Mouse (Mus musculus) liver, embryonic 15.5 days (tissue): Measurements from ENCODE around the gene Gm38119. TPM values are rescaled to one million over a fixed set of nuclear protein-coding genes. Genes with fewer than 3 reads are reported as not detected.
"Not testable (repeated sequence)": the region's sequence is repeated elsewhere in the genome, so short reads cannot be mapped to it uniquely, and the experiment has no call there.

Experiments
- ATAC-seq: fragments of 200-750 bp; cut with Nextera tagmentation; 2 replicates; pipeline ENCODE4 v1.8.0; 2017; ENCODE audit warnings: moderate number of reproducible peaks, mild to moderate bottlenecking, moderate library complexity; ENCODE audit not compliant: insufficient read depth
- H3K27ac ChIP-seq: fragments of 300-500 bp; sonication (generic); replicated peaks from 2 replicates; pipeline ENCODE4 v1.5.1; 2015; ENCODE audit warnings: mild to moderate bottlenecking, inconsistent platforms
- H3K27me3 ChIP-seq: fragments of 300-500 bp; sonication (generic); 2 replicates; pipeline ENCODE4 v1.6.1; 2015; ENCODE audit warnings: mild to moderate bottlenecking, inconsistent platforms
- H3K36me3 ChIP-seq: fragments of 300-500 bp; sonication (generic); replicated peaks from 2 replicates; pipeline ENCODE4 v1.6.1; 2015; ENCODE audit warnings: moderate library complexity, mild to moderate bottlenecking, inconsistent platforms
- H3K4me1 ChIP-seq: fragments of 300-500 bp; sonication (generic); replicated peaks from 2 replicates; pipeline ENCODE4 v1.6.1; 2015; ENCODE audit warnings: inconsistent platforms
- H3K4me2 ChIP-seq: fragments of 300-500 bp; sonication (generic); 2 replicates; pipeline ENCODE4 v1.6.1; 2015; ENCODE audit warnings: moderate library complexity, mild to moderate bottlenecking, inconsistent platforms
- H3K4me3 ChIP-seq: fragments of 300-500 bp; sonication (generic); replicated peaks from 2 replicates; pipeline ENCODE4 v1.5.1; 2015; ENCODE audit warnings: mild to moderate bottlenecking, inconsistent platforms
- H3K9ac ChIP-seq: fragments of 300-500 bp; sonication (generic); 2 replicates; pipeline ENCODE4 v1.6.1; 2015; ENCODE audit warnings: moderate library complexity, mild to moderate bottlenecking, inconsistent platforms
- H3K9me3 ChIP-seq: fragments of 300-500 bp; sonication (generic); replicated peaks from 2 replicates; pipeline ENCODE4 v1.6.1; 2016; ENCODE audit warnings: inconsistent platforms
- WGBS: fragments of 180-500 bp; shearing (Covaris S2); methylation state at CpG from one replicate; pipeline ENCODE4 v1.1.7; 2015; ENCODE audit warnings: mixed read lengths; ENCODE audit not compliant: insufficient replicate concordance; 5-methylcytosine and 5-hydroxymethylcytosine counted together
- polyA plus RNA-seq: library from polyadenylated mRNA; unstranded; fragments of >200 nt; fragmentation: Nextera tagmentation; extraction: Ambion mirVana; gene quantifications from 2 replicates; pipeline ENCODE4 v1.2.1, GENCODE M21; 2015

The Gm38119 gene
- polyA plus RNA-seq, 1 experiment from 2014 or later, result not detected

DNA sequence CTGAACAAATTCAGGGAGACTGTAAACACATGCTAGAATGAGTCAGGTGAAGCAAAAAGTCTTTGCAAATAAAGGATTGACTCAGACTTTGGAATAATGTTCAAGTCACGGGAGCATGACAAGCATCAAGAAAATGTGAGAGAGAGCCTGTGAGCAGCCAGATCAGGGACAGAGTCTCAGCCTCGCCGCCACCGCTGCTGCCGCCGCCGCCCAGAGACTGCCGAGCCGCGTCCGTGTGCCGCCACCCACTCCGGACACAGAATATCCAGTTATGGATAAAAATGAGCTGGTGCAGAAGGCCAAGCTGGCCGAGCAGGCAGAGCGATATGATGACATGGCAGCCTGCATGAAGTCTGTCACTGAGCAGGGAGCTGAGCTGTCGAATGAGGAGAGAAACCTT is 49.7 kb downstream of the Gm38119 start:
- 66% methylated on average over 16 of the region's 16 CpGs for WGBS
- not testable (repeated sequence) for H3K4me1 ChIP-seq, H3K27me3 ChIP-seq, H3K27ac ChIP-seq, H3K4me3 ChIP-seq, H3K9ac ChIP-seq, H3K36me3 ChIP-seq, H3K4me2 ChIP-seq, H3K9me3 ChIP-seq, ATAC-seq

Other genes starting within 250 kb of the Gm38119 start
- gene Sprr4, start 238.6 kb downstream of the Gm38119 start, polyA plus RNA-seq, result not detected in 2 replicates
- not detected in 2 replicates for gene 2310046K23Rik, start 204.6 kb downstream of the Gm38119 start, polyA plus RNA-seq
- gene Ivl, start 165.4 kb downstream of the Gm38119 start, polyA plus RNA-seq, result 0.08 TPM in 1 of 2 replicates, not detected in the other
- not detected in 2 replicates for gene Smcp, start 150.1 kb downstream of the Gm38119 start, polyA plus RNA-seq
- not detected in 2 replicates for gene 2210017I01Rik, start 131.6 kb downstream of the Gm38119 start, polyA plus RNA-seq
- 0.15 TPM in 1 of 2 replicates, not detected in the other for gene Lce6a, start 117.4 kb downstream of the Gm38119 start, polyA plus RNA-seq
- not detected in 2 replicates for gene Lce1a1, start 90.8 kb downstream of the Gm38119 start, polyA plus RNA-seq
- not detected in 2 replicates for gene Lce1b, start 82.2 kb downstream of the Gm38119 start, polyA plus RNA-seq
- gene Lce1a2, start 68.8 kb downstream of the Gm38119 start, polyA plus RNA-seq, result not detected in 2 replicates
- gene Lce1c, start 59.8 kb downstream of the Gm38119 start, polyA plus RNA-seq, result not detected in 2 replicates
- gene Lce1d, start 51.9 kb downstream of the Gm38119 start, polyA plus RNA-seq, result not detected in 2 replicates
- not detected in 2 replicates for gene Lce1e, start 30.0 kb downstream of the Gm38119 start, polyA plus RNA-seq
- gene Lce1f, start 18.7 kb downstream of the Gm38119 start, polyA plus RNA-seq, result not detected in 2 replicates
- gene Lce1g, start 13.2 kb upstream of the Gm38119 start, polyA plus RNA-seq, result not detected in 2 replicates
- gene Lce1h, start 26.0 kb upstream of the Gm38119 start, polyA plus RNA-seq, result not detected in 2 replicates
- not detected in 2 replicates for gene Lce1i, start 39.8 kb upstream of the Gm38119 start, polyA plus RNA-seq
- not detected in 2 replicates for gene Lce1j, start 51.4 kb upstream of the Gm38119 start, polyA plus RNA-seq
- gene Lce1k, start 68.8 kb upstream of the Gm38119 start, polyA plus RNA-seq, result not detected in 2 replicates
- not detected in 2 replicates for gene Kprp, start 88.2 kb upstream of the Gm38119 start, polyA plus RNA-seq
- gene Lce1l, start 112.2 kb upstream of the Gm38119 start, polyA plus RNA-seq, result not detected in 2 replicates
- gene 2310050C09Rik, start 131.1 kb upstream of the Gm38119 start, polyA plus RNA-seq, result not detected in 2 replicates
- not detected in 2 replicates for gene Lce3a, start 187.1 kb upstream of the Gm38119 start, polyA plus RNA-seq
- not detected in 2 replicates for gene Lce3b, start 193.9 kb upstream of the Gm38119 start, polyA plus RNA-seq
- gene Lce3c, start 205.4 kb upstream of the Gm38119 start, polyA plus RNA-seq, result not detected in 2 replicates
- gene Lce3d, start 218.3 kb upstream of the Gm38119 start, polyA plus RNA-seq, result not detected in 2 replicates
- not detected in 2 replicates for gene Lce3e, start 228.0 kb upstream of the Gm38119 start, polyA plus RNA-seq